Mouse (Mus musculus) megakaryocyte, adult 5-6 weeks (primary cell): ENCODE results near the gene AC124502.3. TPM values are rescaled to one million over a fixed set of nuclear protein-coding genes. Genes with fewer than 3 reads are reported as not detected.
A peak's percentile ranks its signal among the peaks of the same experiment; 100 is the strongest.

Experiments
- ATAC-seq: 2 replicates; pipeline ENCODE4 v1.8.0; 2016; ENCODE audit warnings: mild to moderate bottlenecking, inconsistent platforms; ENCODE audit not compliant: poor library complexity, severe bottlenecking
- total RNA-seq, 2 experiments: library from RNA; stranded (forward) in 1 of 2; stranded (reverse) in 1 of 2; fragments of 153-499, 151-499 nt in 1 of 2; fragments of 221-1000, 200-1000 nt in 1 of 2; gene quantifications; 2 replicates each; pipeline versions ENCODE4 v1.2.3 to v1.2.4; 2015 to 2017

Gene AC124502.3
- total RNA-seq, 2 experiments from 2014 or later, result 4.6 to 7.0 TPM

DNA sequence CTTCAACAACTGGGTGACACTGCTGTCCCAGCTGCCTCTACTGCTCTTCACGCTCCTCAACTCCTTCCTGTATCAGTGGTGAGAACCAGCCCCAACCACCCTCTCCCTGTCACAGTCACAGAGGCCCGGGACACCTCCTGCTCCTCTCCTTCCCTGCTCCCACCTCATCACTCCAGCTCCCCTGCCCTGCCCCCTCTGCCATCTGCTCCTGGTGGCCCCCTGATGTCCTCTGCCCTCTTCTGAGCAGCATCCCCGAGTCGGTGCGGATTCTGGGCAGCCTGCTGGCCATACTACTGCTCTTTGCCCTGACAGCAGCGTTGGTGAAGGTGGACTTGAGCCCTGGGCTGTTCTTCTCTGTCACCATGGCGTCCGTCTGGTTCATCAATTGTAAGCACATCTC lies 12.6 kb upstream of the AC124502.3 start:
- no peak for ATAC-seq

DNA sequence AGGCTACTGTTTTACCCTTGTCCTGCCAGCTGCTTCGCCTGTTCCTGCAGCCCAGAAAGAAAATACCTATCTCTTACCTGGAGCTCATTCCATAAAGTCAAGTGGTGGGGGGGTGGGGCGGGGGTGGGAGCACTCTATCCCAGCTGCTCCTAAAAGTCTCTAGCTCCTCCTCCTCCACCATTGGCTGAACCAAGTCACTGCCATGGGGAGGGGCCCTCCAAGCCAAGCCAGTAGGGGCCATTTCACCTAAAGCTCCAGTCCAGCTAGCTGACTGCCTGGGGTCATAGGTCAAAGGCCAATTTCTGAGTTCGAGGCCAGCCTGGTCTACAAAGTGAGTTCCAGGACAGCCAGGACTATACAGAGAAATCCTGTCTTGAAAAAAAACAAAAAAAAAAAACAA lies 6.0 kb upstream of the AC124502.3 start:
- no peak for ATAC-seq

DNA sequence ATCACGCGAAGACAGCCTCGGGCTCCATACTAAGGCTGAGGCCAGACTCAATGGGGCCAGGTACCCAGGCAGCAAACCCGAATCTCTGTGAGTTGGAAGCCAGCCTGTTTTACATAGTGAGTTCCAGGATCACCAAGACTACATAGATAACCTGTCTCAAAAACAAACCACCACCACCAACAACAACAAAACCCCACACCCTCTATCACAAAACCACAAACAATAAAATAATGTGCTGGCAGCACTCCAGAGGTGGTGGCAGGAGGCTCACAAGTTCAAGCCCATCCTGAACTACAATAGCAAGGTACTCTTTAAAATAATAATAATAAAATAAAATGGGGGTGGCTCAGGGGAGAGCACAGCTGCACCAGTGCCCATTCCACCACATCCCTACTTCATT lies 2.1 kb upstream of the AC124502.3 start:
- no peak for ATAC-seq

DNA sequence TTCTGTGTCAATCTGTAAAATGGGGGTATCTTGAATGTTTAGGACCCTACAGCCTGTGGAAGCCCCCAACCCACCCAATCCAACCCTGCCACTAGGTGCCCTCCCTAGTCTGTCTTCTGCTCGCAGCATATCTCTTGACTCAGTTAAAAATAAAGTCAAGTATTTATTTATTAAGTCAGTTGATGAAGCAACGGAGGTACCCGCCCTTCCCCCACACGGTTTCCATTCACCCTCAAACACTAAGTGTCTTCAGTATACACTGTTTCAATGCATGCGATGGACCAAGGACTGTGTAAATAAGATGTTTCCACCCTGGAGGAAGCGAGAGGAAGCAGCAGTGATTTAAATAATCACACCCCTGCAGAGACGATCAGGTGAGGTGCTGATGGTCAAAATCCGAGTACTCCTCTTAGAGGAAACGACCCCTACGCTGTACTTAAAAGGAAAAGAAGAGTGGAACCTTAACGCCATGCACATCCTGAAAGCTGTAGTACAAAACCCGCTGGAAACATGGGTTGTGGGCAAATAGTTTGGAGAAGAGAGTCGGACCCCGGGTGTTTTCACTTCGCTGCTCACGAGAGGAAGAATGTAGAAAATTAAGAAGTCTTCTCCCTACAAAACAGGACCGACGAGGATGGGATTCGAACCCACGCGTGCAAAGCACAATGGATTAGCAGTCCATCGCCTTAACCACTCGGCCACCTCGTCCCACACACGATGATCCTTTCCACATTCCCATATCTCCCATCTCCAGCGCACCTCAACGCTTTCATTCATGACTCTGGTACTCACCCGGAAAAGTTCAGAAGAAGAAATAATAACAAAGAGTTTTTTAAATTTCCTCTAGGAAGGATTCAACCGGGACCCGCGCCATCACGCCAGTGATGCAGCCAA lies 766 bp upstream of the AC124502.3 start:
- ATAC-seq, result no peak

DNA sequence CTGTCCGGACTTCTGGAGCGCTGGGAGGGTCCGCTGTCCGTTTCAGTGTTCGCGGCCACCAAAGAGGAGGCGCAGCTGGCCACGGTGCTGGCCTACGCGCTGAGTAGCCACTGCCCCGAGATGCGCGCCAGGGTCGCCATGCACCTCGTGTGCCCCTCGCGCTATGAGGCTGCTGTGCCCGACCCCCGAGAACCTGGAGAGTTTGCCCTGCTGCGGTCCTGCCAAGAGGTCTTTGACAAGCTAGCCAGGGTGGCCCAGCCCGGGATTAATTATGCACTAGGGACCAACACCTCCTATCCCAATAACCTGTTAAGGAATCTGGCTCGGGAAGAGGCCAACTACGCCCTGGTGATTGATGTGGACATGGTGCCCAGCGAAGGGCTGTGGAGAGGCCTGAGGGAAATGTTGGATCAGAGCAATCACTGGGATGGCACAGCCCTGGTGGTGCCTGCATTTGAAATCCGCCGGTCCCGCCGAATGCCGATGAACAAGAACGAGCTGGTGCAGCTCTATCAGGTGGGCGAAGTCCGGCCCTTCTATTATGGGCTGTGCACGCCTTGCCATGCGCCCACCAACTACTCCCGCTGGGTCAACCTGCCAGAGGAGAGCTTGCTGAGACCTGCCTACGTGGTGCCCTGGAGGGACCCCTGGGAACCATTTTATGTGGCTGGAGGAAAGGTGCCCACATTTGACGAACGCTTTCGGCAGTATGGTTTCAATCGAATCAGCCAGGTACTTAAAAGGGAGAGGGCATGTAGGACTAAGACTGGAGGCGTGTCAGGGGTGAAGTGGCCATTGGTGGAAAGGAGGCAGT lies 817 bp downstream of the AC124502.3 start:
- no peak for ATAC-seq

DNA sequence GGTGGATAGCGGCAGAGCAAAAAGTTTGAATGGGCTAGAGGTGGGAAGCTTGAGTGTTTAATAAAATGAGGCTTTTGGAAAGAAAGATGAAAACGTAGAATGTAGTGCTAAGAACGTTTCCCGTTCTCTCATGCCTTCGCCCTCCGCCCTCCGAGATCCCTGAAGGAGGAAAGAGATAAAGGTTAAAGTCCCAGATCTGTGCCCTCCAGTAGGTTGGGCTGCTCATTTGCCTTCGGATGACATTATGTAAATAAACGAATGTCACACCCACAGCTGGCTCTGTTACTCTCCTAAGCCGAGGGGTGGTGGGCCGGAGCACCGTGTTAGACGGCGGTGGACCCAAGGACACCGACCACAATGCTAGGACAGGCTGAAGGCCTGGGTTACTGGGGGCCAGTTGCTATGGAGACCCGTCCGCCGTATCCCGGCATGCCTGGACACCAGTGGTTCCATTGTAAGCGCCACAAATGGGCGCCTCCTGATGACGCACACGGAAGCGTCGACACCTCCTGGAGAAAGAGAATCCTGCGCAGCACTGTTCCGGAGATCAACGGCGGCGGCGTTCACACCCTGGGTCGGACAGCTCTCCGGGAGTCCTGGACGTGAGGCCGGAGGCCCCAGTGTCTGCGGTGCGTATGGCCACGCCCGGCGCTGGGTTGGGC lies 2.3 kb downstream of the AC124502.3 start, which contains the start of gene Brms1:
Gene Brms1 (plus strand): TSS at position 493 of the 662 bp plus-strand sequence.
- ATAC-seq, result peak; percentile 85

DNA sequence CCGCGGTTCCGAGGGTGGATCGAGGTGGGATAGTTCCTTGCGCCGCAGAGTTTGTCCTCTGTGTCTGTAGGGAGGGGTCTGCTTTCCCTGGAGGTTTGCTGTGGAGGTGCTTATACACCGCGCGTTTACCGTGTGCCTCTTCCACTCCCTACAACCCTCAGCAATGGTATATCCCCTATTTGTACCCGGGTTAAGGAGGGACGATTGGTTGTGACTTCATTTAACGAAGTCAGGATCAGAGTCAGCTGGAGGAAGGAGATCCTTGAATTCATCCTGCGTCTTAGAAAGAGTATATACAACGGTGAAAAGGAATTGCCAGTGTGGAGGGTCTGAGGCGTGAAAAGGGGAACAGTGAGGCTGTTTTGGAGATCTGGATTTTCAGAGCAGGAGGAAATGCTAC lies 2.9 kb downstream of the AC124502.3 start:
- ATAC-seq, result peak; percentile 4; the same call in 1 of the 2 replicates

DNA sequence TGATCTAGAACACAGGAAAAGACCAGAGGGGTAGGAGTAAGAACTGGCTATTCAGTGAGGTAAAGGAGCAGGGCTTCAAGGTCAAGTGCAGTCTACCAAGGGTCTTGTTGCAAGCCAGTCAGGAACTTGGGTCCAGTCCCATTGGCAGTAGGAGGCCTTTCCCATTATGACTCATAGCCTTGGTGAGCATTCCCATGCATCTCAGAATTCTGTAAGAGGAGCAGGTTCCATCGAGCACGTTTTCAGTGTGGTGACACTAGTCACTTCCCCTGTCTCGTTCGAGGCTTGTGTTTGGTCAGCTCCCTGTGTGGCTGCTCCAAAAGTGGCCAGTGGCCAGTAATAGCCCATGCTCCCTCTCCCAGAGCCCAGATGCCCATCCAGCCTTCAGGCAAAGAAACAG lies 6.8 kb downstream of the AC124502.3 start:
- no peak for ATAC-seq

DNA sequence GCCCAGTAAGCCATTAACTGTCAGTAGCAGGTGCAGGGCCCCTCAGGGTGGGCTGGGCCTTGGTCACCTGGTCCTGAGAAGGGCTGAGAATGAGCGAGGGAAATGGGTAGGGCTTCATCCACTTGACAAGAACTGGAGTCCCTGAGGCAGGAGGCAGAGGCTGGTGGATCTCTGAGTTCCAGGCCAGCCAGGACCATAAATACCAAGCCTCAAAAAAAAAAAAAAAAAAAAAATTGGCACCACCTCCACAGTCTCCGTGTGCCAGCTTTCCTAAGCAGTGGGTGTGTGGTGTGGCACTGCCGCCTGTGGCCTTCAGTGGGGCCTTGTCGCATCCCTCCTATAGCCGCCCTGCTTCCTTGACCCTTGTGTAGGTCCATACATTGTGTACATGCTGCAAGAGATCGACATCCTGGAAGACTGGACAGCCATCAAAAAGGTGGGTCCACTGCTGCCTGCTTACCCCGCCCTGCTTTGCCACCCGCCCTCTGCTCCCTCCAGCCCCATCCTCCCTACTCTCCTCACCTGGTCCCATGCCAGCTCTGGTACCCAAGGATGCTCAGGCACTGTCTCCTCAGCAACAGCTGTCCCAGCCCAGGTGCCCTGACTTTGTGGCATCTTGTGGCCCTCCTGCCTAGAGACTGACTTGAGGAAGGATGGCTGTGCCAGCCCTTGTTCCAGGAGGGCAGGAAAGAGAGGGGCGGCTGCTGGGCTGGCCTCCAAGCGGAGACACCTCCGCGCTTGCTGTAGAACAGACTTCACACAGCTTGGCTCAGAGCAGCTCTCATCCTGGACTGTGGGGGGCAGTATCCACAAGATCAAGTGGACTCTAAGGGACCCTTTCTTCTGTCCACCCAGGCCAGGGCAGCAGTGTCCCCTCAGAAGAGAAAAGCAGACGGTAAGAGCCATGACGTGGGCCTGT lies 9.7 kb downstream of the AC124502.3 start:
- ATAC-seq, result no peak

DNA sequence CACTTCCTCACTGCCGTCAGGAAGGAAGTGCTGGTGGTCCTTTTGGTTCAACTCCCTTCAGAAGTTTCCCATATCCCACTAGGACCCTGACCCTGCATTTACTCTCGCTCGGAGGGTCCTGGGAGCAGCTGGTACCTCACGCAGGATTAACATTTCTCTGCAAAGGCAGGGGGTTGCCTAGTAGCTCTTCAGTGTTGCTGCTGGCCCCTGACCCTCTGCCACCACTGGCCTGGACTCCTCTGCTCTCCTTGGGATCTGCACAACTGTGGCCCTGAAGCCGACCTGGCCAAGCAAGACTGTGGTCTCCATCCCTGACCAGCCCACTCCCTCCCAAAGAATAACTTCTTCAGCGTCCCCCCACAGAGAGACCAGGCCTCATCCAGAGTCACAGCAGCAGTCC lies 10.6 kb downstream of the AC124502.3 start:
- ATAC-seq, result no peak

DNA sequence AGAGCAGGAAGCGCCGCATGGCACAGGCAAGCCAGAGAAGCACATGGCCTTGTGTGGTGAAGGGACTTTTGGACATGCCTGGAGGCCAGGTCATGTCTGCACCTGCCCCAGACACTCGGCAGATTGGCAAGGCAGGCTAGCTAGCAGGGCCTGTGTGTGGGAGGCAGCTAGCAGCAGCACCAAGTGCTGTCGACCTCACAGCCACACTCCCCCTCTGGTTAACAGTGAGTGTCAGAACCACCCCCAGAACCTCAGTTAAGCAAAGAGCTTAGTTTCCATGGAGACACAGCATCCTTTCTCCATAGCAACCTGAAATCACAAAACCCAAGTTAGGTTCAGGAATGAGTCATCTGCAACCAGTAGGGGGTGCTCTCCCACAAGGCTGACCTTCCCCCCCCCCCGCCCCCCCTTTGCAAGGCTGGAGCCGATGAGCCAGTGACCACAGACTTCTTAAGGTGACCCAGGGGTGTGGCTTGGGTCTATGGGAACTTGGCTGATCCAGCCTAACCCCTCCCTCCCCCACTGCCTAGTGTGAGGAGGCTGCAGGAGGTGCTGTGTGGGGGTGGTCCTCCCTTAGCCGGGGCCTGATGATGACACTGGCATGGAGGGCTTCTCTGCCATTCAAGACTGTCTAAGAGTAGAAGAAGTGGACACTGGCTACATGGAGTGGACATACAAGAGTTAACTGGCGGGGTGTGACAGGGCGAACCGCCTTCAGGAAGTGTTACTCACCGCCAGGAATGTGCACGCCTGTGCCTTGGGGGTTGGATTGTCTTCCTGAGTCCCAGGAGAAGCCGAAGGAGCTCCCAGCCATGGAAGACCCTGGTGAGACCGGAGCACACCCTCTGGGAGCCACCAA lies 11.6 kb downstream of the AC124502.3 start, which contains the start of gene Rin1:
Gene Rin1 (plus strand): TSS at position 435 of the 859 bp plus-strand sequence.
- ATAC-seq, result no peak

DNA sequence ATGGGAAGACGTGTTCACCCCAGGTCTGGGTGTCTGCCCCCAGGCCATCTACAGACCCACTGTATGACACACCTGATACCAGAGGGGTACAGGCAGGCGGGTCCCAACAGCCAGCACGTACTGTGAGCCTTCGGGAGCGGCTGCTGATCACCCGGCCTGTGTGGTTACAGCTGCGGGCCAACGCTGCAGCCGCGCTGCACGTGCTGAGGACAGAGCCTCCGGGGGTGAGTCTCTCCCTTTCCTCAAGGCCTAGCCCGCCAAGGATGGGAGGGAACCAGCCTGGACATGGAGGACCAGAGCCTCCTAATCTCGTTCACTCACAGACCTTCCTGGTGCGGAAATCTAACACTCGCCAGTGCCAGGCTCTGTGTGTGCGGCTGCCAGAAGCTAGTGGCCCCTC lies 12.3 kb downstream of the AC124502.3 start:
- ATAC-seq, result no peak

DNA sequence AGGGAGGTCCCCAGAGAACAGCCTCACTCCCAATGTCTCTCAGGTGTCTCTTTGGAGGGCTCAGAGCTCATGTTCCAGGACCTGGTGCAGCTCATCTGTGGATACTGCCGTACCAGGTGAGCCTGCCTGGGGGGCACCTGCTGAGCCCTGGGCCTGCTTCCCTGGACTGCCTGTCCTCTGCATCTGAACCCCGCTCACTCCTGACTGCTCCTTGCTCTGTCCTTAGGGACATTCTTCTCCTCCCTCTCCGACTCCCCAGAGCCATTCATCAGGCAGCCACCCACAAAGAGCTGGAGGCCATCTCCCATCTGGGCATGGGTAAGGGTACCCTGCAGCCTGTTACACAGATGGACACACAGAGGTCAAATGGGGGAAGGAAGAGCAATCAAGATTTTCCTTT lies 12.8 kb downstream of the AC124502.3 start:
- ATAC-seq, result no peak

DNA sequence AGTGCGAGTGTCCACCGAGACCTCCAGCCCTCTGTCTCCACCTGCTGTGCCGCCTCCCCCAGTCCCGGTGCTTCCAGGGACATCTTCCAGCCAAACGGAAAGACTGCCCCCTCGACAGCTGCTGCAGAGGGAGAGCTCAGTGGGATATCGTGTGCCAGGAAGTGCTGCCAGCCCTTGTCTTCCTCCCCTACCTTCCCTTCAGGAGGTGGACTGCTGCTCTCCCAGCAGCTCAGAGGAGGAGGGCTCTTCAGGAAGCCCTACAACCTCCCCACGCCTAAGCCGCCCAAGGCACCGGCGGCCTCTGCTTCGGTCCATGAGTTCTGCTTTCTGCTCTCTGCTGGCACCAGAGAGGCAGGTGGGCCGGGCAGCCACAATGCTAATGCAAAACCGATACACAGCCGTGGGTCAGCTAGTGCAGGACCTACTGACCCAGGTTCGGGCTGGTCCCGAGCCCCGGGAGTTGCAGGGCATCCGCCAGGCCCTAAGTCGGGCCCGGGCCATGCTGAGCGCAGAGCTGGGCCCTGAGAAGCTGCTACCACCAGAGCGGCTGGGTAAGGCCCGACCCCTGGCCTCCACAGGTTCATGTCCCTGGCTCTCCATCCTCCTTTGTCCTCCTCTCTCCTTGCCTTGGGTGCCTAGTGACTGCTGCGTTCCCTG lies 13.6 kb downstream of the AC124502.3 start:
- no peak for ATAC-seq

DNA sequence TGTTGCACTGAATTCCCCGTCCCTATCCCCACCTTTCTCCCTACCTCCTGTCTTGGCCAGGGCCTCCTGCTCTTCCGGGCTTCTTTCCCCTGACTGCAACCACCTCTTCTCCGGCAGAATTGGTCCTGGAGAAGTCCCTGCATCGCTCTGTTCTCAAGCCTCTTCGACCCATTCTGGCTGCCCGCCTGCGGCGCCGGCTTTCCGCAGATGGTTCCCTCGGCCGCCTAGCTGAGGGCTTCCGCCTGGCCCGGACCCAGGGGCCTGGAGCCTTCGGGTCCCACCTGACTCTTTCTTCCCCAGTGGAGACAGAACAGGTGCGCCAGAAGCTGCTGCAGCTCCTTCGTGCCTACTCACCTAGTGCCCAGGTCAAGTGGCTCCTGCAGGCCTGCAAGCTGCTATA lies 14.2 kb downstream of the AC124502.3 start:
- ATAC-seq, result no peak

DNA sequence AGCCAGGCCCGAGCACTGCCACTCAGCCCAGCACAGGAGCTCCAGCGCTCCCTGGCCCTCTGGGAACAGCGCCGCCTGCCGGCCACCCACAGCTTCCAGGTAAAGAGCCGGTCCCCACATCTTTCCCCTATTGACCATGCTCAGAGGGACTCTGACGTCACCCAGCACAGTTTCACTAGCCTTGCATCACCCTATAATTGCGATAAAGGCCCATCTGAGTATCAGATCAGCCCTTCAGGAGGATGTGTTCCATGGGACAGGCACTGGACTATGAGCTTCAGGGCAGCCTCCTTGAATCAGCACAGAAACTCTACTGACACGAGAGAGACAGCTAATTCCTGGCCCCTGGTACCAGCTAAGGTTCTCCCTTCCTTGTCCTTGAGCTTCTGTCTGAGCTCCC lies 15.2 kb downstream of the AC124502.3 start:
- ATAC-seq, result peak; percentile 68

DNA sequence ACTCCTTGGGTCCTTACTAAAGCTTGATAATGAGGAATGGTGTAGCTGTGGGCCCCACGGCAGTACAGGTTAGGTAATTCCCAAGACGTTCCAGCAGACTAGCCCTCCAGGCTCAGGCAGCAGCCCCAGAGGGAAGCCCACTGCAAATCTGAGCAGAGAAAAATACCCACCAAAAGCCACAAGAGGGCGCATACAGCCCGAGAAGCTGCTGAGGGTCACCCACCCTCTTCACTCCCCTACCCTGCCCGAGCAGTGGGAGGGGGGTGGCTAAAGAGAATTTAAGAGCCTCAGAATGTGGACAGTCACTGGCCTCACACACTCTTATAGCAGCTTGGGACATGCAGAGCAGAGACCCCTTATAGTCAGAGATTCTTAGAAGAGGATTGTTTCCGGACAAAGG lies 17.6 kb downstream of the AC124502.3 start:
- ATAC-seq, result no peak

DNA sequence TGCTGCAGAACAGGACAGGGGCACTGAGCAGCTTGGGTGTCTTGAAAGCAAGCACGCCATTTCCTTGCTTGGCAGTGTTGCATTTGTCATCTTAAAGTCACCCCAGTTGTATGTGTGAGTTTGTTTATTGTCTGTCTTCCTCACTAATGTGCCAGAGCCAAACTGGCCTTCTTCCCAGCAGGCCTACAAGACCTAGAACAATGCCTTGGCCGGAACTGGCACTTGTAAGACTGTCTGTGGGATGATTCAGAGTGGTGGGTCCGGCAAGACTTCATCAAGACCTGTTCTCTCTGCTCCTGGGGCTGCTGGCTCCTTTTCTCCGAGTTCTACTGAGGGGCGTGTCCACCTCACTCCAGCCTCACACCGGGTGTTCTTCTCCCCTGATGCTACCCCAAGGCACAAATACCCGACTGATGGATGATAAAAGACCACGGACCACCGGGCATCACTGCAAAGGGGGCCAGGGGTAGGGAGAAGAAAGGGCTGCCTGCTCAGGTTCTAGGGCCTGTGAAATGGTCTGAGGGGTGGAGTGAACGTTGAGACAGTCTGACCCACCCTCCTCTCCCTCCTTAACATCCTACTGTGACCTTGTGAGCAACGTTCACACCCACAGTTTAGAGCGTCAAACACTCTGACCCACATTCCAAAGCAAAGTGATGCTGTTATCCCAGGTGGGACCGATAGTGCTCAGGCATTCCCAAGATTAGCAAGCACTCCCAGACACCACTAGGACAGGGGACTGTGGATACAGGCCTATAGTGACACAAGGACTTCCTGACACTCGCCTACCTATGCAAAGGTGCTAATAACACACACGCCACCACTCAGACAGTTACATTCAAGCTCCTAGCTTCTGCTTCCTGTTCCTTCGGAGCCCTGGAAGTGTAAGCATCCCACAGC lies 19.4 kb downstream of the AC124502.3 start:
- no peak for ATAC-seq
